Mouse (Mus musculus) heart, adult 2 months (tissue): ENCODE measurements around the gene Hoxa4.

Source experiments
- CTCF ChIP-seq: fragments of 200-600 bp; IDR thresholded peaks from 2 replicates; pipeline ENCODE4 v1.8.1; 2022; ENCODE audit warnings: antibody characterized with exemption, mild to moderate bottlenecking, moderate library complexity
- EP300 ChIP-seq: fragments of 200-500 bp; IDR thresholded peaks from 2 replicates; pipeline ENCODE4 v1.6.1; 2011; ENCODE audit warnings: low read depth, low read length, control low read depth; ENCODE audit not compliant: insufficient read depth
- POLR2A ChIP-seq: fragments of 200-500 bp; IDR thresholded peaks from 2 replicates; pipeline ENCODE4 v1.6.1; 2011; ENCODE audit warnings: mild to moderate bottlenecking, low read depth, low read length, control low read depth; ENCODE audit not compliant: insufficient read depth

DNA sequence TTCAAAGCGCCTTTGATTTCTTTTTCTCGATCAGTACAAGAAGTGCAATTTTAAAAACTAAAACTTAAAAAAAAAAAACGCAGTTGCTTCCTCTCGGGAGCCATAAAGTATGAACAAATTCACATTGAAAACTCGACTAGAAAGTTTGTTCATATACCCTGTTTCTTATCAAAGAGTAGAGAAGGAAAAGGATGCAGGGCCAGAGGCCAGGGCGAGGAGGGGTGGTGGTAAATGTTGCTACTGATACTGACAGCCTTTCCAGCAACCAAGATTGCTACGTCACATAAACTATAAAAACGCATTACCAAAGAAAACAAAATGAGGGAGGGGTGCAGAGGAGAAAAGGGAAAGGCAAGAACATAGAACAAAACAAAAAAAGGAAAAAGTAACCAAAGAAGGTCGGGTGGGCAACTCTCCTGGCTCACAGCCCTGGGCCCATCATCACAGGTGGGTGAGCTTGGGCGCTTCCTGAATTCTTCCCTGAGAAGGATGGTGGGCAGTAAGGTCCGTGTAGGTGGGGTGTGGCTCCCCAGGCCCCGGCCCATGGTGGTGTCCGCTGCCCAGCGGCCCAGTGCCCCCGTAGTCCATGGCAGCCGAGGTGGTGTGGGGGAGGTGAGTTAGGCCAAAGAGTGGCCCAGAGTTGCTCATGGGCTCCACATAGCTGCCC is 21.9 kb downstream of the Hoxa4 start:
- TF ChIP-seq EP300 (no peak), CTCF (no peak), POLR2A (no peak)
